Mouse (Mus musculus): ENCODE measurements around the gene Mmp1b. TPM values are rescaled to one million over a fixed set of nuclear protein-coding genes. Genes with fewer than 3 reads are reported as not detected.

Mmp1b gene
- polyA plus RNA-seq, 1 experiment from 2014 or later: not detected

Other genes starting within 250 kb of the Mmp1b start
- 15.5 and 16.2 TPM in 2 replicates for gene Dync2h1, start 203.6 kb downstream of the Mmp1b start, polyA plus RNA-seq (2015; fragmentation: Nextera tagmentation; extraction: Ambion mirVana)
- gene Dcun1d5, start 203.5 kb downstream of the Mmp1b start, polyA plus RNA-seq (2015; fragmentation: Nextera tagmentation; extraction: Ambion mirVana): 105 and 111 TPM in 2 replicates
- gene Mmp13, start 115.5 kb downstream of the Mmp1b start, polyA plus RNA-seq (2015; fragmentation: Nextera tagmentation; extraction: Ambion mirVana): 0.10 and 6.9 TPM in 2 replicates
- gene Mmp12, start 43.7 kb downstream of the Mmp1b start, polyA plus RNA-seq (2015; fragmentation: Nextera tagmentation; extraction: Ambion mirVana): 0.16 TPM in 1 of 2 replicates, not detected in the other
- gene Mmp3, start 57.8 kb upstream of the Mmp1b start, polyA plus RNA-seq (2015; fragmentation: Nextera tagmentation; extraction: Ambion mirVana): not detected in 2 replicates
- not detected in 2 replicates for gene Mmp10, start 114.3 kb upstream of the Mmp1b start, polyA plus RNA-seq (2015; fragmentation: Nextera tagmentation; extraction: Ambion mirVana)
- gene Mmp8, start 170.4 kb upstream of the Mmp1b start, polyA plus RNA-seq (2015; fragmentation: Nextera tagmentation; extraction: Ambion mirVana): 2.0 and 2.1 TPM in 2 replicates
- gene Mmp27, start 183.3 kb upstream of the Mmp1b start, polyA plus RNA-seq (2015; fragmentation: Nextera tagmentation; extraction: Ambion mirVana): not detected in 2 replicates
- gene Mmp20, start 240.2 kb upstream of the Mmp1b start, polyA plus RNA-seq (2015; fragmentation: Nextera tagmentation; extraction: Ambion mirVana): not detected in 2 replicates